Mouse (Mus musculus): ENCODE data around the gene Tubd1. TPM values are rescaled to one million over a fixed set of nuclear protein-coding genes. Genes with fewer than 3 reads are reported as not detected.

Tubd1 gene
- polyA plus RNA-seq, 1 experiment from 2014 or later = 9.6 TPM

DNA sequence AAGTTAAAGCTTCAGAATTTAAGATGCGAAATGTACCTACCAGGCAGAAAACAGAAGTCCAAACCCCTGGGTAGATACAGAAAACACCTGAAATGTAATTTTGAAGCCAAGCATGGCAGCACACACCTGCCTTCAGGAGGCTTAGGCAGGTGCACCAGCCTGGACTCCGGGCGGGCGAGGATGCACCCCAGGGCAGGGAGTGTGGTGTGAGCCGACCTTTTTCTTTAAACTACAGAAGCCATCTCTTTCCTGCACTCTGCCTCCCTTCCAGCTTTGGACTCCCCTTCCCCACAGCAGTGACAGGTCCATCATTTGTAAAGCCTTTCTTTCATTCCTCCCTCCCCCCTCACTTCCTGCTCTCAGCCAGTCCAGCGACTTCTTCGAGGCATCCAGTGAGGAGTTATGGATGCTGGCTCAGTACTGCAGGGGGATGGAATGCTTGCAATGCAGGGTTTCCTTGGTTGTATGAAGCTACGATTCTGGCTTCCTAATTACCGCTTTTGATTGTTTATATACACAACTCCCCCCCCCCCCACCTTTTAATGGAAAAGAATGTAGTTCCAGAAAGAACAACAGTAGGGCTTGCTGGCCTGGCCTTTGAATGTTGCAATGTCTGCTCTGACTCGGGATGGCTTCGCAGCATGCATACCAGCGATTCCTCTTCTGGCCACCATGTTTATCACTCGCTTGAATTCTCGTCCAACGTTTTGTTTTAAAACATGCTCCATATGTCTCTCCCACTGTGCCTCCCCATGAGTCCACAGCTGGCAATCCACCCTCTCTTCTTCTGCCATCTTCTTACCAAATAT is 26.5 kb downstream of the Tubd1 start:
- H3K36me3 ChIP-seq = no peaks in the 10 kb centered on the region
- H3K4me2 ChIP-seq (replicated peaks) = no peak overlapping the region
- no peak overlapping the region for H3K4me3 ChIP-seq
- ATAC-seq (ENCODE audit: low FRiP score, low read depth) = no peak
- no peak overlapping the region for H3K9ac ChIP-seq (replicated peaks)
- WGBS = 61% methylated on average over 15 of the region's 15 CpGs
- H3K27ac ChIP-seq (replicated peaks) = no peak overlapping the region
- no peaks in the 10 kb centered on the region for H3K4me1 ChIP-seq
- H3K9me3 ChIP-seq = no peaks in the 10 kb centered on the region
- no peaks in the 10 kb centered on the region for H3K27me3 ChIP-seq

DNA sequence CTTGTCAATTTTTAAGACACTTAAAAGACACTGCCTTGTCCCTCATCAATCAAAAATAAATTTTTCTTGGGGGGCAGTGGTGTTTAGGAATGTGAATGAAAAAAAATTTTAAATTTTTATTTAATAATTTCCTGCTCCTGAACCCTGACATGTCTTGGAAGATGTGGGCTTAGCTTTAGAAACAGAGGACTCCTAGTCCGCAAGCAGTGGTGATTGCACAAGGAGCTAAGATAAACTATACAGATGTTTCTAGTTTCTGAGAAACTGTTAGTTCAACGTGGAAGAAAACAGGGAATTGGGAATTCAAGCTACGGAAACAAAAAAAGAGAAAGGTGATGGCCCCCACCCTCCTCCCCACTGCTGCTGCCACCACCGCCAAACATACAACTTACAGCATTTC is 27.1 kb downstream of the Tubd1 start:
- 85% methylated on average over 4 of the region's 4 CpGs for WGBS

DNA sequence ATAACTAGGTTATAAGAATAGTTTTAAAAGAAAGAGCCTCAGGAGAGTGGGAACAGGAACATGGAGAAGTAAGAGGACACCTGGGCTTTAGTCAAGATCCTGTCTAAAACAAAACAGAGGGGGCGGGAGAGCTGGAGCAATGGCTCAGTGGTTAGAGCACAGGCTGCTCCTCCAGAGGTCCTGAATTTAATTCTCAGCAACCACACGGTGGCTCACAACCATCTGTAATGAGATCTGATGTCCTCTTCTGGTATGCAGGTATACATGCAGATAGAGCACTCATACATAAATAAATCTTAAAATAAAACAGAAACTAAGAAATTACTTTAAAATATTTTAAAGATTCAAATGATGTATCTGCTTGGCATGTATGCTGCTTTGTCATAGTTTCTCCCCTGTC is 27.8 kb downstream of the Tubd1 start:
- Histone ChIP-seq H3K4me1 (no peaks in the 10 kb centered on the region), H3K4me2 (replicated peaks) (no peak overlapping the region), H3K27ac (replicated peaks) (no peak overlapping the region), H3K9ac (replicated peaks) (no peak overlapping the region), H3K36me3 (no peaks in the 10 kb centered on the region), H3K27me3 (no peaks in the 10 kb centered on the region), H3K4me3 (no peak overlapping the region), H3K9me3 (no peaks in the 10 kb centered on the region)
- no peak for ATAC-seq (ENCODE audit: low FRiP score, low read depth)
- WGBS = 71% methylated on average over 2 of the region's 2 CpGs

More for the DNA sequence above, 27.1 kb downstream of the Tubd1 start:
- H3K27ac ChIP-seq (replicated peaks) = no peak overlapping the region
- no peak overlapping the region for H3K4me2 ChIP-seq (replicated peaks)
- H3K4me1 ChIP-seq = no peaks in the 10 kb centered on the region
- no peak overlapping the region for H3K4me3 ChIP-seq
- H3K9me3 ChIP-seq = no peaks in the 10 kb centered on the region
- H3K9ac ChIP-seq (replicated peaks) = no peak overlapping the region
- no peaks in the 10 kb centered on the region for H3K27me3 ChIP-seq
- ATAC-seq (ENCODE audit: low FRiP score, low read depth) = no peak
- H3K36me3 ChIP-seq = no peaks in the 10 kb centered on the region

DNA sequence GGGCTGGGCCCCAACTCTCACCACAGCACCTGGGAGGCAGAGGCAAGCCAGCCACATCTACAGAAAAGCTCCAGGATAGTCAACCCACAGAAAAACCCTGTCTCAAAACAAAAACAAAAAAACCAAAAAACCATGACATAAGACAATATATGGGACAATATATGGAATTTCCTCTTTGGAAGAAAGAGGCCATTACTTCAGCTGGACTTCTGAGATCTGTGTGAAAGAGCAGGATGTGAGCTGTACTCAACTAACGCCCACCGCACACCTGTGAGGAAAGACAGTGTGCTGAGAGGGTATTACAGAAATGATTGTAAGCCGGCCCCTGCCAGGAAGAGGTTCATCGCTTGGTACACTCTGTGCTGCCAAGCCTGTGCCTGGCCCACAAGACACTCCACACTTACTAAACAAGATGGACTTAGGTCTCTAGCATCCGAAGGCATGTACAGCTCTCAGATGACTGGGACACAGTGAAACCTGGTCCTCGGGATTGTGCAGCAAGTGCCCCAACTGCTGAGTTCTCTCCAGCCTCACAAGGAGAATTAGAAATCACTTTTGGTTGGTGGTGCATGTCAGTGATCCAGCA is 28.9 kb downstream of the Tubd1 start:
- H3K9ac ChIP-seq (replicated peaks) = no peak overlapping the region
- no peaks in the 10 kb centered on the region for H3K4me1 ChIP-seq
- no peak overlapping the region for H3K27ac ChIP-seq (replicated peaks)
- no peaks in the 10 kb centered on the region for H3K27me3 ChIP-seq
- H3K4me2 ChIP-seq (replicated peaks) = no peak overlapping the region
- 94% methylated on average over 6 of the region's 6 CpGs for WGBS
- no peaks in the 10 kb centered on the region for H3K9me3 ChIP-seq
- H3K4me3 ChIP-seq = no peak overlapping the region
- ATAC-seq (ENCODE audit: low FRiP score, low read depth) = no peak
- no peaks in the 10 kb centered on the region for H3K36me3 ChIP-seq

DNA sequence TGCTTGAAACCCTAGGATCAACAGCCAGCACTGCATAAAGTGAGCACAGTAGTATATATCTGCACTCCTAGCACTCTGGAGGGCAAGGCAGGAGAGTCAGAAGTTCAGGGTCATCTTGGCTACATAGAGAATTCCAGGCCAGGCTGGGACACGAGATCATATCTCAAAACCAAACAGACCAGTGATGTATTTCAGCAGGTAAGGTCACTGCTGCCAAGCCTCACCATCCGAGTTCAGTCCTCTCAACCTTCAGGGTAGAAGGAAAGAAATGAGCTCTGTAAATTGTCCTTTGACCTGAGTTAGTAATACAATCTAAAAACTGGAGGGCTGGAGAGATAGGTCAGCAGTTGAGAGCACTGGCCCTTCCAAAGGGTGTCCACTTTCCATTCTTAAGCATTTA is 29.6 kb downstream of the Tubd1 start:
- no peaks in the 10 kb centered on the region for H3K4me1 ChIP-seq
- no peaks in the 10 kb centered on the region for H3K36me3 ChIP-seq
- ATAC-seq (ENCODE audit: low FRiP score, low read depth) = no peak
- H3K27ac ChIP-seq (replicated peaks) = no peak overlapping the region
- H3K9me3 ChIP-seq = no peaks in the 10 kb centered on the region
- H3K27me3 ChIP-seq = no peaks in the 10 kb centered on the region
- 71% methylated on average over 2 of the region's 2 CpGs for WGBS
- H3K4me3 ChIP-seq = no peak overlapping the region
- H3K9ac ChIP-seq (replicated peaks) = no peak overlapping the region
- no peak overlapping the region for H3K4me2 ChIP-seq (replicated peaks)

DNA sequence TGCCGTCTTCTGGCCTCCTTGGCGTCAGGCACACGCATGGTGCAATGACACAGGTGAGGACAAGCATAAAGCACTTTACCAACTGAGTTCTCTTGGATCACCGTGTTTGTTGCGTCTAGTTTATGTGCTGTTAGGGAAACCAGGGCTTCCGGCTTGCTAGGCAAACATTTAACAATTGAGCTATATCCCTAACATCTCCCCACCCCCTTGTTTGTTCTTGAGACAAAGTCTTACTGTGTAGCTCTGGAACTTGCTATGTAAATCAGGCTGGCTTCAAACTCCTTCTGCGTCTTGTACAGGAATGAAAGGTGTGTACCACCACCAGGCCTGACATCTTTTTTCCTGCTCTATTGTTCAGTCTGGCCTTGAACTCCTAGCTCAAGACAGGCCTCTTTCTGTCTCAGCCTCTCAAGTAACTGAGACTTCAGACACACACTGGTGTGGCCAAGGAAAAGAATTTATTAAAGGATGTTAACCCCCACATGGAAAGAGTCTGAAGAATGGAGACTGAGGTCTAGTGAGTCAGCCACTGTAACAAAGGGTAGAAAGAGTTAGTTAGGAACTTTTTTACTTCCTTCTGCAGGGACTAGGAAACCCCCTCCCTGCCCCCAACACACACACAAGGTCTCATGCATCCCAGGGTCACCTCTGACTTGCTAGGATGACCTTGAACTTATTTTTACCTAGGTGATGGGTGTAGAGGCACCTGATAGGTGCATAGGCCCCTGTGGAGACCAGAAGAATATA is 31.0 kb downstream of the Tubd1 start:
- H3K27ac ChIP-seq (replicated peaks) = no peak overlapping the region
- H3K4me3 ChIP-seq = no peak overlapping the region
- no peaks in the 10 kb centered on the region for H3K27me3 ChIP-seq
- ATAC-seq (ENCODE audit: low FRiP score, low read depth) = no peak
- no peaks in the 10 kb centered on the region for H3K36me3 ChIP-seq
- no peaks in the 10 kb centered on the region for H3K4me1 ChIP-seq
- H3K9me3 ChIP-seq = no peaks in the 10 kb centered on the region
- H3K4me2 ChIP-seq (replicated peaks) = no peak overlapping the region
- 79% methylated on average over 7 of the region's 7 CpGs for WGBS
- H3K9ac ChIP-seq (replicated peaks) = no peak overlapping the region

DNA sequence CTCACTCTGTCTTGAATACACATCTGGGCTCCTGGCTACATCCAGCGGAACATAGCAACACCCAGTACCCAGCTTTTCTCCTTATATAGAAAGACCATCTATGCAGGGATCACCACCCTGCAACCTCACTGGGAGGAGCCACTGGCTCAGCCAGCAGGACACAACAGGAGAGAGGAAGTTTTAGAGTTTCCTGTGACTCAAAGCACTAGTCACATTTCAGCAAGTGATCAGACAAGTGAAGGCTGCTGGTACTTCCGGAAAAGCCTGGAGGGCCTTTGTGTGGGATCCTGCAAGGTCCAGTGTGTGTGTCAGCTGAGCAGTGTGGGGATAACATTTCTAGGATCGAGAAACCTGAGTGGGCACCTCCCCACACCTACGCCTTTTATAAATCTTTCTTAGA is 32.4 kb downstream of the Tubd1 start:
- no peaks in the 10 kb centered on the region for H3K36me3 ChIP-seq
- H3K9ac ChIP-seq (replicated peaks) = no peak overlapping the region
- H3K4me1 ChIP-seq = no peaks in the 10 kb centered on the region
- WGBS = 82% methylated on average over 4 of the region's 4 CpGs
- ATAC-seq (ENCODE audit: low FRiP score, low read depth) = no peak
- H3K27me3 ChIP-seq = no peaks in the 10 kb centered on the region
- H3K9me3 ChIP-seq = no peaks in the 10 kb centered on the region
- no peak overlapping the region for H3K27ac ChIP-seq (replicated peaks)
- H3K4me2 ChIP-seq (replicated peaks) = no peak overlapping the region
- no peak overlapping the region for H3K4me3 ChIP-seq

DNA sequence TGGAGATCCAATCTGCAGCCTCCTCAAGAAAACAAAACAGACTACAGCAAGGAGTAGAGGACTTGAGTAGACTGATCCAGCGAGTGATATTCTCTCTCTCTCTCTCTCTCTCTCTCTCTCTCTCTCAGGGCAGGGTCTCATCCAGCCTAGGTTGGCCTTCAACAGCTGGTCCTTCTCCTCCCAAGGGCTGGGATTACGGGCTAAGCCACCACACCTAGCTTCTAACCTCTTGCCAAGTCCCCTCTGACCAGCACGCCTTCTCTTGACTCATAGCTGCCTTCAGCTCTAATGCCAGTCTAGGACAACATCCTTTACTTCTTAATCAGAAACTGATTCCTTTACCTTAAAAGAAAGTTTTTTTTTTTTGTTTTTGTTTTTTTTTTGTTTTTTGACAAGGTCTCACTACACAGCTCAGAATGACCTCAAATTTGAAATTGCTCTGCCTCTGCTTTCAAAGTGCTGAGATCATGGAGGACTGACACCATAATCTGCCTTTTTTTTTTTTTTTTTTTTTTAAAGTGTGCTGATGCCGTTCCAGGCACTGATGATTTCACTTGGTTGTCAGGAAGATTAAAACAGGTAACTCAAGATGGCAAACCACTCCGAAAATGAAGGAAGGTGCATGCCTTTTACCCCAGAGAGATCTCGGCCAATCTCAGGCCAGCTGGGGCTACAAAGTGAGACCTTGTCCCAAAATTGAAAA is 33.5 kb downstream of the Tubd1 start:
- no peaks in the 10 kb centered on the region for H3K4me1 ChIP-seq
- H3K4me2 ChIP-seq (replicated peaks) = no peak overlapping the region
- WGBS = 85% methylated on average over 6 of the region's 6 CpGs
- no peak for ATAC-seq (ENCODE audit: low FRiP score, low read depth)
- no peaks in the 10 kb centered on the region for H3K27me3 ChIP-seq
- H3K27ac ChIP-seq (replicated peaks) = no peak overlapping the region
- H3K36me3 ChIP-seq = no peaks in the 10 kb centered on the region; the same call in 1 of the 2 replicates
- no peak overlapping the region for H3K4me3 ChIP-seq
- H3K9me3 ChIP-seq = no peaks in the 10 kb centered on the region
- H3K9ac ChIP-seq (replicated peaks) = no peak overlapping the region

DNA sequence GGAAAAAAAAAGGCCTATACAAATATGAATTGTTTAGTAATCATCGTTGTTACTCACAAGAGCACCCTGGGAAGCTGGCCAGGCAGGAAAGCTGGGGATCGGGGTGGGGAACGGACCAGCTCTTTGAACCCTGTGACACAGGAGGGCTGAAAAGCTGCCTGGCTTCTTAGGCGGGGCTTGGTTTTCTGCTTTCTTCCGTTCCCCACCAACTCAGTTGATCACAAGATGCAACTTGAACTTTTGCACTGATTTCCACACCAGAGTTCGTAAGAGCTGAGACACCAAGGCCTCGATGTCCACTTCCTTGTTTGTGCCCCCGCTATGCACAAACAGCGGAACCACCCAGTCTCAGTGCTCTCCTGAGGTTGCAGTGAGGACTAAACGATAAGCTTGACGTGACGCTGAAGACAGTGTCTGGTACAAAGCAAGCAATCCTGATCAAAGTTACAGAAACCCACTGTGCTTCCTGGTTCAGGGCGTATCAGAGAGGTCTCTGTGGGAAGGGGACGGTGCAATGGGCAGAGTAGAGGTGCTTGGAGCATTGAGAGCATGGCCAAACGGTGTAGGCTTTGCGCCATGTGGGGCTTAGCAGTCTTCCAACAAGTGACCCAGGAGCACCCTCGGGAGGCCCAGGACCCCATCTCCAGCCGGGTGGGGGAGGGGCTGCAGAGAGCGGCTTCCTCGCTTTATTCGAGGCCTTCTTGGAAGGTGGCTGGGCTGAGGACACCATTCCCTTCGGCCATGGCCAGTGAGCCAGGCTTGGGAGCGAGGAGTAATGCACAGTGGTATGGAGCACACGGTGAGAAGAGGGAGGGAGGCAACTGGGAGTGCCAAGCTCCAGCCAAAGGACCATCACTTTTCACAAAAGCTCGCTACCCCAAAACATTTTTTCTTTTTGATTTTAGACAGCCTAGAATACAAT is 34.3 kb downstream of the Tubd1 start:
- no peak overlapping the region for H3K4me2 ChIP-seq (replicated peaks)
- no peak for ATAC-seq (ENCODE audit: low FRiP score, low read depth)
- H3K9me3 ChIP-seq = no peaks in the 10 kb centered on the region
- no peaks in the 10 kb centered on the region for H3K27me3 ChIP-seq
- H3K9ac ChIP-seq (replicated peaks) = no peak overlapping the region
- 80% methylated on average over 25 of the region's 25 CpGs for WGBS
- no peak overlapping the region for H3K4me3 ChIP-seq
- H3K27ac ChIP-seq (replicated peaks) = no peak overlapping the region
- no peaks in the 10 kb centered on the region for H3K4me1 ChIP-seq
- H3K36me3 ChIP-seq = no peaks in the 10 kb centered on the region; the same call in 1 of the 2 replicates

DNA sequence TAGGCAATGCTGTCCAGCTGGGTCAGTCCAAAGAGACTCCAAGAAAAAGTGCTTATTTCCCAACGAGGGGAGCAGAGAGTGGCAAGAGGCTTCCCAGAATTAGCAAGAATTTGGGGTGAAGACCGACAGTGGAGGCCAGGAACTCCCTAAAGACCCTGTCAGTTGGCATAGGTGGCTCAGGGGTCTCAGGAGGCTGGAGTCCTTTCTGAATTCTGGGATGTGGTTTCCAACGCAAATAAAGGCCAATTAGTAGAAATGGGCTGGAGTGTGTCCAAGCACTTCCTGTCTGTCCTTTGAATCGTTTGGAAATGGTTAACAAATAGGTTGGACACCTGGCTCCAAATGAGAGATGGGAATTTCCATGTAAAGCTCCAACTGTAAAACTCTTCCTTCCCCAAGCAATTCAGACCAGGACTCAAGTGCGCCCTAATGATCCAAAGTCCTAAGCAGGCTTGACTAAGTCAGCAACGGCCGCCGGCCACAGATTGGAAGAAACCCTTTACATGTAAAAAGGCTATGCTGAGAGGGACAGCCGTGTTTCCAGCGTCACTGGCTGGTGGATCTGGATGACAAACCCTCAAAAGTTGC is 35.0 kb downstream of the Tubd1 start:
- Histone ChIP-seq H3K36me3 (peaks cover 1% of the 10 kb centered on the region; the same call in 1 of the 2 replicates), H3K4me2 (replicated peaks) (no peak overlapping the region), H3K9me3 (no peaks in the 10 kb centered on the region), H3K27ac (replicated peaks) (no peak overlapping the region), H3K27me3 (no peaks in the 10 kb centered on the region), H3K4me3 (no peak overlapping the region), H3K4me1 (no peaks in the 10 kb centered on the region), H3K9ac (replicated peaks) (no peak overlapping the region)
- no peak for ATAC-seq (ENCODE audit: low FRiP score, low read depth)
- 91% methylated on average over 10 of the region's 10 CpGs for WGBS
